Mouse (Mus musculus): ENCODE results near the gene Ndufs2.
"Not testable (repeated sequence)": the region's sequence is repeated elsewhere in the genome, so short reads cannot be mapped to it uniquely, and the experiment has no call there.

Gene Ndufs2

DNA sequence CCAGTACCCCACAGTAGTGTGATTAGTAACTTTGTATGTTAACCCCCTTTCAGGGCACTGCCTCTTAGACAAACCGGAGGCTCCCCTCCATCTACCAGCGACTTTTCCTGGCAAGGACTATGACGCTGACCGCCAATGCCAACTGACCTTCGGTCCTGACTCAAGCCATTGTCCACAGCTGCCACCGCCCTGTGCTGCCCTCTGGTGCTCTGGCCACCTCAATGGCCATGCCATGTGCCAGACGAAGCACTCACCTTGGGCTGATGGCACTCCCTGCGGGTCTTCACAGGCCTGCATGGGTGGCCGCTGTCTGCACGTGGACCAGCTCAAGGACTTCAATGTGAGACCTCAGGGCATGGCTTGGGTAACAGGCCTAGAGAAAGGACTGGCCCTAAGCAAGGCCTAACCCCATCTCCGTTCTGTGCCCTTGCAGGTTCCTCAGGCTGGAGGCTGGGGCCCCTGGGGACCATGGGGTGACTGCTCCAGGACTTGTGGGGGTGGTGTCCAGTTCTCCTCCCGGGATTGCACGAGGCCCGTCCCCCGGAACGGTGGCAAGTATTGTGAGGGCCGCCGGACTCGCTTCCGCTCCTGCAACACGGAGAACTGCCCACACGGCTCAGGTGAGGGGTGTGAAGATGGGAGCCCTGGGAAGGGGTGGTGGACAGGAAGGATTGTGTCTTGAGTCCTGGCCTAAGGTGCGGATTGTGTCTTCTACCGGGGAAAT, 5.1 kb upstream of the Ndufs2 start:
- no peak for DNase-seq (ENCODE audit: low read depth, low spot score)

DNA sequence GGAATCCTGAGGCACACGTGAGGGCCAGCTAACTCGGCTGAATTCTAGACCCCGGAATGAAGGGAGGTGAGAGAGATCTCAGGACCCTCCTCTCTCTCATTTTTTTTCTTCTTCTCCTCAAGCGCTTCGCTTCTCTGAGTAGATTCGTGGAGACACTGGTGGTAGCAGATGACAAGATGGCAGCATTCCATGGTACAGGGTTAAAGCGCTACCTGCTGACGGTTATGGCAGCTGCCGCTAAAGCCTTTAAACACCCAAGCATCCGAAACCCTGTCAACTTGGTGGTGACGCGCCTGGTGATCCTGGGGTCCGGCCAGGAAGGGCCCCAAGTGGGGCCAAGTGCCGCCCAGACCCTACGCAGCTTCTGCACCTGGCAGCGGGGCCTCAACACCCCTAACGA, 1.2 kb upstream of the Ndufs2 start:
- no peak for DNase-seq (ENCODE audit: low read depth, low spot score)

DNA sequence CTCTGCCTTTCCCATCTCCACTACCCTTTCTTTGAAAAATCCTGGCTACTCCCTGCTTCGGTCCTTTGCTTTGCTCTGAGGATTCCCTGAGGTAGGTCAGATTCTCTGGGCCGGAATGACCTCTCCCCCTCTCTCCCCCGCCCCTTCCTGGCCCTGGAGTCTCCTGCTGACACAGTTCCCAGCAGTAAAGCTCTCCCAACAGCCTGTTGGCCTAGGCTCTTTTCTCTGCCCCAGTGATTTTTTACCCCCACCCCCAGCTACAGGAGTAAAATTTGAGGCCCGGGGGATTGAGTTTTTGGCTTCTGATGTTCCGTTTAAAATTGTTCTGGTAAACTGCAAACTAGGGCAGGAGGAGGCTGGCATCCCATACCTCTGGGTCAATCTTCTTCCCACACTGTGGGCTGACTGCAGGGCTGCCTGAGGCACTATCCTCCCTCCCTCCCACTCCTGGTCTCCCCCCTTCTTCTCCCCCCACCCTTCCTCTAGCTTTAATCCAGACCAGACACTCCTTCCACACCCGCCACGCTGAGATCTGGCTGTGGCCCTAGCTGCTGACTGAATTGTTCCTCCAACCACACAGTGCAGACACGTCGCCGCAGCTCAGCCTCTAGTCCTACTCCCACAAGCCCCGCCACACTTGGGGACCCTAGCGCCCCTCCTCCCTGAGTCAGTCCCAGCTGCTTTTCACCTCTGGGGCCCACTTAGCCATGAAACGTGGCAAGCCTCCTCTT, 571 bp upstream of the Ndufs2 start:
- DNase-seq (ENCODE audit: low read depth, low spot score) = no peak

DNA sequence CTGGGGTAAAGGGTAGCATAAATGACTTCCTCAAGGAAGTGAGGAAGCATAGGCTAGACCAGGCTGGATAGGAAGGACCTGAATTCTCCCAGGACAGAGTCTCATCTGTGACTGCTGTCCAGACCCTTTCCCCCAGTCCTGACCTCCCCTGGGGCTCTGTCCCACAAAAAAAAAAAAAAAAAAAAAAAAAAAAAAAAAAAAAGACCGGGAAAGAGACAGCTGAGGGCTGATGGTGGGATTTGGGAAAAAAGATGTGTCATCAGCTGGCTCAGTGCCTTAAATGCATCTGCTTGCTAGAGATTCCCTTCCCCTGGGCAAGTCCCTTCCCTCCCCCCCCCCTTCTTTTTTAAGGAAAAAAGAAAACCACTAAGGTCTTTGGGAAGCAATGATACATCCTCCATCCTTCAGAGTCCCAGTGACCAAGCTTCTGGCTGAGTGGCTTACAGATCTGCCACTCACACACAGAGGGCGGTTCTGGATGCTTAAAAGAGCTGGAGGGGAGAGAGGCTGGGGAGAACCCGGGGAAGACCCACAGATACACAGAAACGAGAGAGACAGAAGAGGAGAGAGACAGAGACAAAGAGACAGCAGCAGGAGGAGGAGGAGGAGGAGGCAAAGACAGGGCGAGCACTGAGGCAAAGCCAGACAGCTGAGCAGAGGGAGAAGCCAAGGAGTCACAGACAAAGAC, 1.1 kb downstream of the Ndufs2 start, which contains the start of gene Adamts4:
Gene Adamts4 (plus strand): TSS at position 509 of the 688 bp plus-strand sequence.
- DNase-seq (ENCODE audit: low read depth, low spot score) = no peak

DNA sequence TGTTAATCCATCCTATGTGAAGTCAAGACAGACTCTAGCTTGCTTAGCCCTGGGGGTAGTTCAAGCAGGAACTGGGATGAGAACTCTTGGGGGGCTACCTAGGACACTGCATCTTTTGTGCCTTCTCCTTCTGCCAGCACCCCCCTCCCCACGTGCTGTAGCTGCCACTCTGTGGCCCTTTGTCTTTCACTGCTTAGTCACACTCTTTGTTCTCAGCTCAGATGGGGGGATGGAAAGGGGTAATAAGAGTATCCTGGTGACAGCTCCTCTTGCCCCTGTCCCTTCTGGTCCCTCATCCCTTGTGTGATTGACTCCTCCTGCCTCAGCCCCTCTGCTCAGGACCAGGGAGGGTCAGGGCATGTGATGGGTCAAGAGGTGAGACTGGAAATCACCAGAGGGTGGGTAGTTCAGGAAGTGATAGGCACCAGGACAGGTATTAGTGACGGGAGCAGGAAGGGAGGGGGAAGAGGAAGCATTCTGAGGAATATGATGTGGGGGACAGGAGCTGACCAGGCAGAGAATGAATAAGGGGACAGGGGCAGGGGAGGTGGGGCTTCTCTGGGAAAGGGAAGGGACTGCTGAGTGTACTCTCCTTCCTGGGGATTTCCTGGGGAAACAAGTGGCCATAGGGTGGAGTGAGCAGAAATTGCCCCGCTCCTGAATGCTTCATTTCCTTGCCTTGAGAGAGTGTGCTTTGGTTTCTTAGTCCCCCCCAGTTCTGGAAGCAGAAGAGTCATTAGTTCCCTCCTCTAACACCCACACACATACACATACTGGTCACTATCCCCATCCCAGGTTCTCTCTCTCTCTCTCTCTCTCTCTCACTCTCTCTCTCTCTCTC, 2.6 kb downstream of the Ndufs2 start:
- DNase-seq (ENCODE audit: low read depth, low spot score) = no peak

DNA sequence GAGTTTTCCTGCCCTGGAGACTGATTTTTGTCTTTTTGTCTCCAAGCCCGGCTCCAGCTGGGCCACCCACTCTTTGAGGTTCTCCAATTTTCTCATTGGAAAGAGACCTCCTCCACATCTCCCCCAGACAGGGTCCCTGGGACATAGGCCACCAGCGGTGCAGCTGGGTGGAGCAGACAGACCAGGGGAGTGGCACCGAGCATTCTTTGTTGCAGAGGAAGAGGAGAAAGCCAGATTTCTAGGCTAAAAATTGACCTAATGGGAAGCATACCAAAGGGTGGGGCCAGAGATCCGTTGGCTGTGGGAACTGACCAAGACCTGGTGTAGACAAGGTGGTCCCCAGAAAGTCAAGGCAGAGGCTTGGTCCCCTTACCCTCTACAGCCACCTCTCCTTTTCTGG, 3.3 kb downstream of the Ndufs2 start:
- no peak for DNase-seq (ENCODE audit: low read depth, low spot score)

DNA sequence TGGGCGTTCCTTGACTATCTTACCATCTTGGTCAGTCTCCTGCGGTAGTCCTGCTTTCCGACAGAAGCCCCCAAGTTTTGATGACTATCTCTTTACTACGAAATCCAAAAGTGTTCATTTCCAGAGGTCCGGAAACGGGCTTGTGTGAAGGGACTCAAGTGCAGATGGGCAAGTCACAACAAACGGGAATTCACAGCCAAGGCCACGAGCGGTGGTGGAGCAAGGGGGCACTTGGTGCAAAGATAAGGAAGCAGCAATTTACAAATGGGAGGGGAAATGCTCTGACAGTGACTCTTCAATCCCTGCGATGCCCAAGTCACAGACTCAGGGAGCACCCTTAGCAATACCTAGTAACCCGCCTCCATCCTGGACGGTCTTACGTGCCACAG, 3.7 kb downstream of the Ndufs2 start:
- no peak for DNase-seq (ENCODE audit: low read depth, low spot score)

DNA sequence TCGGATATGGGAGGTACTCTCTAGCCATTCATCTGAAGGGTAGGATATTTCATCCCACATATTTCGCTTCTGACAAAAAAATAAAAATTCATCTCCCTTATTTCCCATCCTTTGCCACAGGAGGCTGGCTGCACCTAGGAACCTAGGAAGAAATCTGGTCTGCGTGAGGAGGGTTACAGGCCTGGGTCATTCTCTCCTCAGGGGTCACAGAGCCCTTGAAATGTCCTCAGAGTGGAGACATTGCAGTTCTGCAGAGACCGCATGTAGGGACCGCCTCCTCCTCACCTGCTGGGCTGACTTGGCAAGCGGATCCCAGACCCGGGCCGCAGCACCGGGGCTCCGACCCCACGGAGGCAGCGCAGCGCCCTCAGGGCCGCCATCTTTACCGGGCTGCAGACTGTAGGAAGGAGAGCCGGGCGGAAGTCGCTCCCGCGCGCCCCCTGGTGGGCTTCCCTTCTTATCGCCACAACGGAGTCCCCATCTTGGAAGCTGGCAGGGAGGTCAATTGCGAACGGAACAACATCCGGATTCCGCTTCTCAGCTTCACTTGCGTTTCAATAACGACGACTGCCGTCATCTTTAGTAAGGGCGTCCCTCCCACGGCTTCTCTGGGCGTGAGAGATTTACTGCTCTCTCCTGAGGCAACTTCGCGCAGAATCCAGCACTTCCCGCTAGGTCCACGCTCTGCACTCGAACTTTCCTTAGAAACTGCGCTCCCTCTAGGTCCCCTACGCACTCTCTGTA, 4.3 kb downstream of the Ndufs2 start:
- DNase-seq (ENCODE audit: low read depth, low spot score) = peak; percentile 97

DNA sequence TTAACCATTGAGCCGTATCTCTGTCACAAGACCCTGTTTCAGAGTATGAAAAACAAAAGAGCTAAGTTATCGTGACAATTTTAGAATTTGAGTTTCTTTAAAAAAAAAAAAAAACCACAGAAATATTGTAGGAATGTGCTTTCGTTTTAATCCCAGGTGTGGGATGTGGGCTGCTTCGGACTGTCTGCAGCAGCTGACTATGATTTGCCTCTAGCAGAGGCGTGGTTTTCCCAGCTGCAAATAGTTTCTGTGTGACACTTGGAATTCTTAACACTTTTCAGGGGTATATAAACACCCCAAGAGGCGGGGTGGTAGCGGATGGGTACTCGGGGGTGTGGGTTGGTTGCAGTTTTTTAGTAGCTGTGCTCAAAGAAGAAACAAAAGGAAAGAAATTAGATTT, 5.8 kb downstream of the Ndufs2 start:
- no peak for DNase-seq (ENCODE audit: low read depth, low spot score)

DNA sequence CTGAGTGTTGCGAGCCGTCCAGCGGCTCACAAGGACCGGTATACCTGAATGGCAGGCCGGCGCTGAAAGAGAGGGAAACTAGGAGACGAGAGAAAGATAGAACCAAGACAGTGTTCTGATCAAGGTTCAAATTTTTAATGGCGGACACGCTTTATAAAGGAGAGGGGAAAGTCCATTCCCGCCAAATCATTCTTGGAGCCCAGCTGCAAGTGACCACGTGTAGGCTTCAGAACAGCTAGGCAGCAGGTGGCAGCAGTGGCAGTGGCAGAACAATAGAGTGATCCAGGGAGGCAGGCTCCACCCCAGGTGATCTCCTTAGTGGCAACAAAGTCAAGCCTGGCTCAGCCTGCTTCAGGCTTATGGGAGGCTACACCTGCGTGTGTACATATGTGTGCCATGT, 9.2 kb downstream of the Ndufs2 start:
- not testable (repeated sequence) for DNase-seq (ENCODE audit: low read depth, low spot score)

DNA sequence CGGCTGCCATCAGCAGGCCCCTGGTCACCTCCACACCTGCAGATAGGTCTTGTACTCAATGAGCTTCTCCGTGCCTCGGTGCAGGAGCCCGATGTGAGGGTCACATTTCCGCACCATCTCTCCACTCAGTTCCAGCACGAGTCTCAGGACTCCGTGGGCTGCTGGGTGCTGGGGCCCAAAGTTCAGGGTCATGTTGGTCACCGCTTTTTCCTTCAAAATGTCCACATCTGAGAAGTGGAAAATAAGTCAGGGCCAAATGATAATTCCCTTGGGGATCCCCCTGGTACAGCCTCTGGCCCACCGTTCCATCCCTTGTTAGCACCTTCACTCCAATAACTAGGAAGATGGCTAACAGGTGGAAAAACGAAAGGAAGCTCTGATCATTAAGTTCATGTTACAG, 10.3 kb downstream of the Ndufs2 start:
- no peak for DNase-seq (ENCODE audit: low read depth, low spot score)

DNA sequence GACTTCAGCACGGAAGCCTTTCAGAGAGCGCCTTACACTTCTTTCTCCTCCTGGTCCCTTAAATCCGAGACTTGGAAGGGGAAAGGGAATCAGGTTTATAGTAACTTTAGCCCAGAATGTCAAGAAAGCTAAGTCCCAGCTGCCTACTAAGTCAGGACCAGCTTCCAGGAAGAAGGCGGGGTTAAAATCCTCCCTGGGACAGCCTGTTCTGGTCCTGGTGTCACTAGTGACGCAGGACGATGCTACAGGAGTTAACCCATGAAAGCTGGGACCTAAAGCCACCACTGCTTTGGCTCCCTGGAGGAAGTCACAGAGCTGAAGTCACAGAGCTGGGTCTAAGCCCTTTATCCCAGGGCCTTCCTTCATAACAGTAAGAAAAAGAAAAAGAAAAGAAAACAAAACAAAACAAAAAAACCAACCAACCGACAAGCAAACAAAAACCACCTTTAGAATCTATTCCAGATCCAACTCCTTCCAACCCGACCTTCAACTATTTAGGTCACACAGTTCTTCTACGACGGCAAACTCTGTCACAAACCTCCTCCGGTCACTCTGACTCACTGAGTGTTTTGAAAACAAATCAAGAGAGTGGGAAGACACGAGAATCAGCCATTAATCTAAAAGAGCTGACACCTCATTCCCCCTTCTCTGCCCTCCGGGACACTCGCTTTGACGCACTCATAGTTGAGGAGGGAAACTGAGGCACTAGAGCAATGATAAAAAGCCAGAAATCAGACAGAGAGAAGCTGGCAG, 11.0 kb downstream of the Ndufs2 start:
- no peak for DNase-seq (ENCODE audit: low read depth, low spot score)

DNA sequence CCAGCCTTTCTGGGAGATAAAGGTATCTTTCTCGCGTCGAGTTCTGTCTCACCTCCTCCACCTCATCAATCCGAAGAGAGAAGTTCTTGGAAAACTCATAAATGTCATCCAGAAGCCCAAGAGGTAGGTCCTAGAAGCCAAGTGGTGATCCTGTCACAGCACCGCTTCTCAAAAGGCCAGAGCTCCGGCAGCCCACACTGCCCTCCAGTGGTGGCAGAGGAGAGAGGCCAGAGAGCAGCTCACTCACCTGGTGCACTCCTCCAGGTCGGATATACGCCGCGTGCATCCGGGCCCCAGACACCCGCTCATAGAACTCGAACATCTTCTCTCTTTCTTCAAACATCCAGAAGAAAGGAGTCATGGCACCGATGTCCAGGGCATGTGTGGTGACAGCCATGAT, 12.7 kb downstream of the Ndufs2 start:
- DNase-seq (ENCODE audit: low read depth, low spot score) = no peak

DNA sequence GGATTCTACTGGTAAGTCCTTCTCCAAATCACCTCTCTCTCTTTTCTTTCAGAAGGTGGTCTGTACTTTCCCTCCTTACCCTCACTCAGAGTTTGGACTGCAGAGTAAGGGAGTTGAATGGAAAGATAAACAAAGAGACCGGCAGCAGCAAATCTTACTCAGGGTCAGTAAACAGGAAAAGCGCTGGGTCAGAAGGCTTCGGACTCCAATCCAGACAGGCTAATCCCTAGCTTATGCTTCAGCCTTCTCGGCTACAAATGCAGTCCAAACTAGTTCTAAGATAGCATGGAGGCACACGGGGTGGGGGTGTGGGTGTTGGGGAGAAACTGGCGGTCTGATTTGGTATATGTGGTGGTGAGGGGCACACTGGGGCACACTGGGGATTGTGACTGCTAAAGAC, 13.8 kb downstream of the Ndufs2 start:
- DNase-seq (ENCODE audit: low read depth, low spot score) = no peak

DNA sequence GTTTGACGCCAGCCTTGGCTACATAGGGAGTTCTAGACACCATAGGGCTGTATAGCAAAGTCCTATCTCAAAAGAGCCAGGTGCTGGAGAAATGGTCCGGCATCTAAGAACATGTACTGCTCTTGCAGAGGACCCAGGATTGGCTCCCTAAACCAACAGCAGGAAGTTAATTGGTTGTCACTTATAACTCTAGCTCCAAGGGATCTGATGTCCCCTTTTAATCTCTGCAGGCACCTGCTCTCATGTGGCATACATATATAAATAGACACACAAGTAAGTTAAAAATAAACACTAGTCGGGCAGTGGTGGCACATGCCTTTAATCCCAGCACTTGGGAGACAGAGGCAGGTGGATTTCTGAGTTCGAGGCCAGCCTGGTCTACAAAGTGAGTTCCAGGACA, 15.4 kb downstream of the Ndufs2 start:
- DNase-seq (ENCODE audit: low read depth, low spot score) = no peak

DNA sequence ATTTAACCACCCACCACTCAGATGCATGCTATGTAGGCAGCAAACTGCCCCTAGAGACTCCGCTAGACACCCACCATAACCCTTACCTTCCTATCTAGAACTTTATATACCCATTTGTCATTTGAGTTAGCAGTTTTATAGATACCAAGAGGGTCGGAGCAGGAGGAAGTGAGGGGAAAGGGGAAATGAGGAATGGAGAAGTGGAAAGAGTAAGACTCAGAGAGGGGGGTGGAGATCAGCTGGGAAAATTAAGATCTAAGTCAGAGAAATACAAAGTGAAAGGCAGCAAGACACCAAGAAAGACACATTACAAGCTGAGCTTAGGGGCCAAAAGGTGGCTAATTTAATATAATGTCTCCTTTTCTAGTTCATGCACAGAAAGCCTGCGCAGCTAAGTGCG, 16.6 kb downstream of the Ndufs2 start:
- DNase-seq (ENCODE audit: low read depth, low spot score) = no peak

DNA sequence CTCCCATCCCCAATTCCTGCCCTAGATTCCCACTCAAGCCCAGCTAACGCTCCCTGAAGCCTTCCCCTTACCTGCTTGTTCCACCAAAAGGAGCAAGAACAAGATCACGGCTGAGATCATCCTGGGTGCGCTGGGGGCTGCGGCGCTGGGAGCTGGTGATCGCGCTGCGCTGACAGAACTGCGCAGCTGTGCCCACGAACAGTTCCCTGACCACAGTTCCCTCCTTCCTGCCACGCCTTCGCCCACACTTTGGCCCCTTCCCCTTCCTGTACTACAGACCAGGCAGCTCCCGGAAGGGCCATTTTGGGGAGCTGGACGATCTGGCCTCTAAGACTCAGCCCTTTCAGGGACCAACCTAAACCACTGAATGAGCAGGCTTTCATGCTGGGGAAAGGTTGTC, 17.1 kb downstream of the Ndufs2 start, which contains the start of gene Fcer1g:
Gene Fcer1g (minus strand): TSS at position 240 of the 400 bp plus-strand sequence.
- no peak for DNase-seq (ENCODE audit: low read depth, low spot score)

DNA sequence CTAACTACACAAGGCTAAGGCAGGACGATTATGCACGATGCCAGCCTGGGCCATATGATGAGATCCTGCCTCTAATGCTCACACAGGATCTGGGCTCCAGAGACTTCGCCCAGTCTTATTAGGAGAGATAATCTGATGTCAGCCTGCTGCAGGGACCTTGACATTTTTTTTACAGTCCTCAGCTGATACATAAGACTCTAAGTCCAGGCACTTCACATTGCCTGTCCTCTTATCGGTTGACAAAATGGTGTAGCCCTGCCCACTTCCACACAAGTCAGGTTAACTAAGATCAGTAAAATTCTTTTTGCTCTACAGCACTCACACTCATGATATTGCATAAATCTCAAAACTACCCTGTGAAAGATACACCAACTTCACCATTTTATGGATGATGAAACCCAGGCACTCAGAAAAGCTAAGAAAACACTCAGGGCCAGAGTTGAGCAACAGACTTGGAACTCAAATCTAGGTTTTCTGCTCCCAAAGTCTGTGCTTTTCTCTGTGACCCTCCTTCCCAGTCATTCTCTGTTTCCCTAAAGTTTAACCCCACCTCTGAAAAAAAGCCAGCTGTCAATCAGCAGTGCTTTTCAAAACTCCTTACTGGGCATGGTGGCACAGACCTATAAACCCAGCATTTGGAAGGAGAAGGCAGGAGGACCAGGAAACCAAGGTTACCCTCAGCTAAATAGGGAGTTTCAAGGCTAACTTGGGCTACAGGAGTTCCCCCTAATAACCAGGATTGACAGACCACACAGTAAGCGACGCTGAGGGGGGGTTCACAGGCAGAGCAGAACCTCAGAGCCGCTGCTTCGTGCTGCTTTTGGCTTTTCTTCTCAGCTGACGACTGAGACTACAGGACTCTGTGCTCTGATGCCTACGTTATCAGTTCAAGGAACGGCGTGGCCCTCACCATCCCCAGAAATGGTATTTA, 18.1 kb downstream of the Ndufs2 start:
- no peak for DNase-seq (ENCODE audit: low read depth, low spot score)

DNA sequence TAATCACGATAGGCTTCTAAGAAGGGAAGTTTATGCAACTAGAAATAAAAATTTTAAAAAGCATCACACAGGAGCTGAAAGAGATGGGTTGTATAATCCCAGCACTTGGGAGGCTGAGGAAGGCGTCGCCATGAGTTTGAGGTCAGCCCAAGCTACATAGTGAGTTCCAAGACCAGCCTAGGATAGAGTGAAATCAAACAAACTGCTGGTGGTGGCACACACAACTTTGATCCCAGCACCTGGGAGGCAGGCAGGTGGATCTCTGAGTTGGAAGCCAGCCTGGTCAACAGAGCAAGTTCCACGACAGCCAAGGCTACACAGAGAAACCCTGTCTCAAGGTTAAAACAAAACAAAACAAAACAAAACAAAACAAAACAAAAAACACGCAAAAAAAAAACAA, 18.8 kb downstream of the Ndufs2 start:
- no peak for DNase-seq (ENCODE audit: low read depth, low spot score)
